Mouse (Mus musculus): Measurements from ENCODE around the gene Gan.
A peak's percentile ranks its signal among the peaks of the same experiment; 100 is the strongest.

- no peak for TF ChIP-seq POLR2AphosphoS5 (IDR thresholded peaks at IDR 0.05; ENCODE audit: insufficient replicate concordance, low read depth, low read length)
- peak; percentile 70; the same call in 1 of the 2 replicates for TF ChIP-seq CTCF (IDR thresholded peaks at IDR 0.05; ENCODE audit: low read depth, low read length)
- TF ChIP-seq GATA1 (IDR thresholded peaks at IDR 0.05; ENCODE audit: borderline replicate concordance, low read length) = no peak
Observed at GRCm38 (mm10) chr8:117224630-117225029, 66.7 kb downstream of the Gan start.

Data from G1E (cell line).